Mouse (Mus musculus) cerebral cortex, adult 2 months (tissue): ENCODE data around the gene Eif4h.

Source experiments
- WGBS: fragments of 180-500 bp; shearing (Covaris S2); methylation state at CpG from one replicate; pipeline ENCODE4 v1.1.7; 2018; 5-methylcytosine and 5-hydroxymethylcytosine counted together

The Eif4h gene

DNA sequence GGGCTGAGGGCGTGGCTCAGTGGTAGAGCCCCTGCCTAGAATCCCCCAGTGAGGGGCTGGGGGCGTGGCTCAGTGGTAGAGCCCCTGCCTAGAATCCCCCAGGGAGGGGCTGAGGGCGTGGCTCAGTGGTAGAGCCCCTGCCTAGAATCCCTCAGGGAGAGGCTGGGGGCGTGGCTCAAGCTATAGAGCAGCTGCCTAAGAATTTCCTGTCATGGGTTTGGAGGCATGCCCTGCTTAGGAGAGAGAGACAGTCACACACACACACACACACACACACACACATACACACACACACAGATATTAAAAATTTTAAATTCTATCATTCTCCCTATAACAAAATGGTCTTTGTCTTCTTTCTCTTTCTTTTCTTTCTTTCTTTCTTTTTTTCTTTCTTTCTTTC is 9.7 kb upstream of the Eif4h start:
- 74% methylated on average over 4 of the region's 4 CpGs for WGBS

DNA sequence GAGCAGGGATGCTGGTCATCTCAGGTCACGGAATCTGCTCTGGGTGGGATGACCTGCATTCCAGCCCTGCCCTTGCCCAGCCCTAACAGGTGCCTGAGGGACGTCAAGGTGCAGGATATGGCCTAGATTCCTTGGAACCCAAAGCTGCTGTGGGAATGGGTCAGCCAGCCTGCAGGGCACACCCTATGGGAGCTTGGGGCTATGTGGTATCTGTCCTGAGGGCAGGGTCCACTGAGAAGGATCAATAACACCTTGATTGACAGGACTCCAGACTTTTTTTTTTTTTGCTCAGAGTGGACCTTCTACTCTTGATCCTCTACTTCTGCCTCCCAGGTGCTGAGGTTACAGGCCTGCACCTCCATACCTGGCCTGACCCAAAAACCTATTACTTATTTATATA is 8.1 kb upstream of the Eif4h start:
- WGBS, result 90% methylated on average over 2 of the region's 2 CpGs

DNA sequence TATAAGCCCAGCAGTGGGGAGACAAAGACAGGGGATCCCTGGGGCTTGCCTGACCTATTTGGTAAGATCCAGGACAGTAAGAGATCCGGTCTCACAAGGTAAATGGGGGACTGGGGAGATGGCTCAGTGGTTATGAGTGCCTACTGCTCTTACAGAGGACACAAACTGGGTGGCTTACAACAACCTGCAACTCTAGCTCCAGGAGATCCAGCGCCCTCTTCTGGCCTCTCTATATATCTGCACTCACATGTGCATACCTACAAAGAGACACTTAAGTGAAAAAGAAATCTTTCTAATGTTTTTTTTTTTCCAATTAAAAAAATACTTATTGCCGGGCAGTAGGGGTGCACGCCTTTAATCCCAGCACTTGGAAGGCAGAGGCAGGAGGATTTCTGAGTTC is 7.2 kb upstream of the Eif4h start:
- 75% methylated on average over 4 of the region's 4 CpGs for WGBS

DNA sequence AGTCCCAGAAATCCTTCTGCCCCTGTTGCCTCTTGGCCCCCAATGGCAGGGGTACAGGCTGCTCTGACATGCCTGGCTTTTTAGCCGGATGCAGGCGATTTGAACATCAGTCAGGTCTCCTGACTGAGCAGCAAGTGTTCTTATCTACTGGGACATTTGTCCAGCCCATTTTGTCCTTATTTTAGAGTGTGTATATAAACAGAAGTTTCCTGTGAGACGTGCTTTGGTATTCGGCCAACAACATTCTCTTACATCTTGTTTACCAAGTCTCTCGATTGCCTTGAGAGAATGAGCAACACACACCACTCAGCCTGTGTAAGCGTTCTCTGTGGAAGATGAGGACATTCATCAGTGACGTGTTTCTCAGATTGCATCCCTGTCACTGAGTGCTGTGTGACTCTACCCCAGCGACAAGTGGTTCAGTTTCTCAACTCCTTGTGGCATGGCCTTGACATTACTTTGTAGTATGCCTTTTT is 5.4 kb upstream of the Eif4h start:
- WGBS, result 50% methylated on average over 8 of the region's 8 CpGs

DNA sequence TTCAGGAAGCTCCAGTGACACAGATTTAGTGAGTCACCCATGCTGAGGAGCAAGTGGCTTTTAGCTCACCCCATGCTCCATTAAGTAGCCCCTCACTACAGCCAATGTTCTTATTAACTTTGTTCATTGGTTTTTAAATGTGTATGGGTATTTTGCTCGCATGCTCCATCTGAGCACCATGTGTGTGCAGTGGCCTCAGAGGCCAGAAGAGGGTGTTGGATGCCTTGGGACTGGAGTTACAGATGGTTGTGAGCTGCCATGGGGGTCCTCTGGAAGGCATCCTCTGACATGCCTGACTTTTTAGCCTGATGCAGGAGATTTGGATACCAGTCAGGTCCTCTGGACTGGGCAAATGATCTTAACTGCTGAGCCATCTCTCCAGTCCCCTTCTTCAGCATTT is 4.8 kb upstream of the Eif4h start:
- 97% methylated on average over 1 of the region's 1 CpGs for WGBS

DNA sequence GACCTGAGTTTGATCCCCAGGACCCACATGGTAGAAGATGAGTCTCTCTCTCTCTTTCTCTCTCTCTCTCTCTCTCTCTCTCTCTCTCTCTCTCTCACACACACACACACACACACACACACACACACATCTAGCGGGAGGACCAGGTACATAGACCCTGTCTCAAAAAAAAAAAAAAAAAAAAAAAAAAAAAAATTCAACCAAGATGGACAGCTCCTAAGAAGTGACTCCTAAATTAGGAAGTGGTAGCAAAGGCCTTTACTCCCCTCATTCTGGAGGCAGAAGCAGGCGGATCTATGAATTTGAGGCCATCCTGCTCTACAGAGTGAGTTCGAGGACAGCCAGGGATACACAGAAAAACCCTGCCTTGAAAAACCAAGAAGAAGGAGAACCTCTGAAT is 1.1 kb upstream of the Eif4h start:
- WGBS, result 82% methylated on average over 3 of the region's 3 CpGs

DNA sequence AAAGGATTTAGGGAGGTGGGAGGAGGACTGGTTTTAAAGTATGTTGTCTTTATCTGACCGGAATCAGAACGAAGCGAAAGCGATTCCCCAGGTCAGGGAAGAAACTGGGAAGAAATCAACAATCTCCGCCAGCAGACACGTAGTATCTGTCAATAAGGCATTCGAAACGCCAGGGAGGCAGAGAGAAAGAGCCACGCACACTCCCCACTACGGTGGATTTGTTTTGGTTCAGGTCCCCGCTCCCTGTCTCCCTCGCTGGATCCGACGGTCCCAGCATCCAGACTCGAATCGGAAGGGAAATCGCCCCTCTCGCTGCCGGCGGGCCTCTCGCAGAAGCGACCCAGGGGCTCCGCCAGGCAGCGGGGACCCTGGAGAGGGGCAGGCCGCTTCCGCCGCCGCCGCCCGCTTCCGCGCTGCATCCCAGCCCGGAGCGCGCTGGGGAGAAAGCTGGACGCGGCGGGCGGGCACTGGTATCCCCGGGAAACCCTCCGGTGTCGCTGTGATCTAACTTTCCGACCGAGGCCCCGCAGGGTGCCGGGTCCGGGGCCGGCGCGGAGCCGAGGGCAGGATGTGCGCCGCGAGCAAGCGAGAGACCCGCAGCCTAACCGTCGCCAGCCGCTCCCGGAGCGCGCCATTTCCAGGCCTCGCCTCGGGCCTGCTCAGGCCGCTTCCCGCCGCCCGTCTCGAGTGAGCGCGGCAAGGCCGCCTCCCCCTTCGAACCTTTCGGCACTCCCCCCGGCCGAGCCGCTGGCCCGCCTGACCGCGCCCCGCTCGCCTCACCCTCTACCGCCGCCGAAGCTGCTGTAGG is 625 bp downstream of the Eif4h start:
- WGBS, result under 1% methylated on average over 85 of the region's 85 CpGs

DNA sequence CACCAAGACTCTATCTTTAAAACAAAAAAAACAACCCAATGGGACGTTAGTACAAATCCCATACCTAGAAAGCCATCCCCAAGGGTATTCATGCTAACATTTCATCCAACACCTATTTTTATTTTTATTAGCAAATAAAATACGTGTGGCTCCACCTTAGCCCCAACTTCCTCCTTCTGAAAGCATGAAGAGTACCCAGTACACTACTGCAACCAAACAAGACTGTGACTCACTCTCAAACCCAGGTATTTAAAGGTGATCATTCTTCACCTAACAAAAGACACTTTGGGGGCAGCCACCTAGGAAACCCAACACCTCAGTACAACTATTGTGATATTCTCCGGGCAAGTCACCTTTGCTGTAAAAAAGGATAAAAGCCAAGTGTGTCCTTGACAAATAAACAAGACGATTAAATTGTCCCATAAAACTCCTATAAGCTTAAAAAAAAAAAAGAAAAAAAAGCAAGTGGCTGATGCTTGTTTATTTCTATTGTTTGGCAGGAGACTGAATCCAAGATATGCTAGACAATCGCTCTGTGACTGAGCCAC is 1.4 kb downstream of the Eif4h start:
- WGBS, result 12% methylated on average over 5 of the region's 5 CpGs

DNA sequence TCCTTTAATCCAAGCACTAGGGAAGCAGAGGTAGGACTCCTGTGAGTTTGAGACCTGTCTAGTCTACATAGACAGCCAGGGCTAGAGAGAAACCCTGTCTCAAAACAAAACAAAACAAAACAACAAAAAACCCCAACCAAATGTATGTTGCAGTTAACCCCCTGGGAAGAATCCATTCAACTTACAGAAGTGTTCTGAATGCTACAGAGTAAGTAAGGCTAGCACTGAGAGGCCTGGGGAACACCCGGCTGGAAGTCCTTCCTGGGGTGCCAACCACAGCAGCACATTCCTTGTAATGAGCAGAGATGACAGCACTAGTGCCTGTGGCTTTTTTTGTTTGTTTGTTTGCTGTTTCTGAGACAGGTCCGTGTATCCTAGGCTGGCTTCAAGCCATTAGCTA is 6.4 kb downstream of the Eif4h start:
- WGBS, result 32% methylated on average over 2 of the region's 2 CpGs

DNA sequence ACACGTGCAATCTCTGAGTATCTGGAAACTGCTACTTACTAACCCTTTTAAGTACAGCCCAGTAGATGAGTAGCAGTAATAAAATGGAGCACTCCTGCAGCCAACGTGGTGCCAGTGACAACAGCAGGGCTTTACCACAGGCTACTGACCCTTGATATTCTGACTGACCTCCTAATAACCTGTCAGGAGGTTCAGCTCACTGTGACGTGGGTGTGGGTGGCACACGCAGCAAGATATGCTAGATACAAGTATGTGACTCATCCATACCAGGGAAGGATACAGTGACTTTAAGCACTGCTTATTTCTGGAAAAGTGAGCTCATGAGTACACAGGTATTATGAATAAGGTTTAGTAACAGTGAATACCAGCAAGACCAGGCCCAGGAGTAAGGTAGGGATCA is 9.8 kb downstream of the Eif4h start:
- 54% methylated on average over 4 of the region's 4 CpGs for WGBS

DNA sequence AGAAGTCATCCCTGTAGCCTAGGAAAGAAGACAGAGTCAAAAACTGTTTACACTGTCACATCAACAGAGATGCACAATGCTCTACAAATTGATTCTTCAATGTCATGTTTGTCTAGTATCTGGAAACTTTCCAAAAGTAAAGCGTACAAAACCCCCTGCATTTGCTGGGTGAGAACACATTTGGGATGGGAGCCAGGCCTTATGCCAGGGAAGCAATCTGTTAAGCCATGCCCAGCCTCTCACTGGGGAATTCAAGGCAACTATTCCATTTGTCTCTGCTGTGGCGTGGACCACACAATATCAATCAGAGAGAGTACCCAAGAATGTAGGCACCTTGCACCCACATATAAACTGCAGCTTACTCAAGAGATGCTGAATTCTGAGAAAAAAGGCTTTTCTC is 17.2 kb downstream of the Eif4h start:
- WGBS, result 34% methylated on average over 2 of the region's 2 CpGs

DNA sequence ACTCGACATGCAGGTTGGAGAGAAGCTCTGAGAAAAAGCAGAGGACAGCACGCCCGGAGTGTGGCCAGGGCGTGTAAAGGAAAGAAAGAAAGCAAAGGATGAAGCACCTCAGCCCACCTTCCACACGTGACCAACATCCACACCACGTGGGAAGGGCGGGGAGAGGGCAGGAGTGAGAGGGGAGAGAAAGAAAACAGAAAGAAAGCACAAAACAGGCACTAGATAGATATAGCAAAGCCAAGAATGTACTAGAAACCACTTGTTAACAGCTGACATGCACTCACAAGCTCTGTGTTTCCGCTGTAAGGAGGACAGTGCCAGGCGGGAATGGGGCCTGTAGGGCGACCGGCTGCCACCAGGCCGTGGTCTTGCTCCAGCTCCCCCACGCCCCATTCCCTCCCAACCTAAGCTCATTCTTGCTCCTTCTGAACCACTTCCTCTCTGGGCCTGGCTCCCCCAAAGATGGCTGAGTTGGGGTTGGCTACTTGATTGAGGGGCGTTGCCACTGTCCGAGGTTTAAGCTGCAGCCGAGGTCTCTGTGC is 18.1 kb downstream of the Eif4h start:
- WGBS, result 77% methylated on average over 16 of the region's 16 CpGs

DNA sequence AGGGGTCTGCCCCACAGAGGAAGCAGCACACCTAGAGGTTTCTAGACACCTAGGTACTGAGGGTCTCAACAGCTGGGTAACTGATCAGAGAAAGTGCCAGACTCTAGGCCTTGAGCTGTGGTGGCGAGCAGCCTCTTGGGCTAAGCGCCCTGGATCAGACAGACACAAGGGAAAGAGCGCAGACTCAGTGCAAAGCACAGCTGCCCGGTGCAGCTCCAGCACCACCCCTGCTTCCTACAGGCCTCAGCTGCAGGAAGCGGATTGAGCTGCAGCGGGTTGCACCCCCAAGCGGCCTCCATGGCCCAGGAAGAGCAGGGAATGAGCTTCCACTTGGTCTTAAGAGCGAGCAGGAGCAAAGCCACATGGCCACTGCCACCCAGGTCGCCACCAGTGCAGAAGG is 18.8 kb downstream of the Eif4h start:
- 83% methylated on average over 9 of the region's 9 CpGs for WGBS

DNA sequence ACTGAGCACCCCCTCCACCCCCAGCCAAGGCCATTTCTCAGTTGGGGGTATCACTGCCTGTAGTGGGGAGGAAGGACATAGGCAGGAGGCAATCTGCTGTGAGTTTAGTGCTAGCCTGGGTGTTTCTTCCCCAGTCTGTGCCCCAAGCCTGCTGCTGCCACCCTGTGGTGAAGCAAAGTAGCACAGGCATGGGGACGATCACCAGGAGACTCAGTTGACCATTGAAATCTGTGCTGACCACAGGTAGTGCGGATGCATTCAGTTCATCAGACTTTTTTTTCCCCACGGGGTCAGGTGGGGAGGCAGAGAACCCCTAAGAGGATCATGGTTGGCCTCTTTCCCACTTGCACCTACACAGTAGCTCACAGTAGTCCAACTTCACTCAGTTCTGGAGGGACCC is 22.2 kb downstream of the Eif4h start:
- WGBS, result 52% methylated on average over 3 of the region's 3 CpGs

DNA sequence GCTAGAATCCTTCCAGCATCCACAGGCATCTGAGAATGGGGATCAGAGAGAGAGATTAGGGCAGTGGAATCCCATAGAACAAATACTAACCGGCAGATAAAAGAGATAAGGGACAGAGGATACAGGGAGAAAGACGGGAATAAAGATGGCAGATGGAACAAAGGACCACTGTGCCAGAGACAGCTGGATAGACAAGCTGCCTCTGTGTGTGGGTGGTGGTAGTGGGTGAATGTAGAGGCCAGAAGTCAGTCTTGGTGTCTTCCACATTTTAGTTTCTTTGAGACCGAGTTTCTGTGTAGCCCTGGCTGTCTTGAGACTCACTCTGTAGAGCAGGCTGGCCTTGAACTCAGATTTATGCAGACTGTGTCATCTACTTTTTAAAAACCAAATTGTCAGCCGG is 23.5 kb downstream of the Eif4h start:
- WGBS, result 45% methylated on average over 4 of the region's 4 CpGs

DNA sequence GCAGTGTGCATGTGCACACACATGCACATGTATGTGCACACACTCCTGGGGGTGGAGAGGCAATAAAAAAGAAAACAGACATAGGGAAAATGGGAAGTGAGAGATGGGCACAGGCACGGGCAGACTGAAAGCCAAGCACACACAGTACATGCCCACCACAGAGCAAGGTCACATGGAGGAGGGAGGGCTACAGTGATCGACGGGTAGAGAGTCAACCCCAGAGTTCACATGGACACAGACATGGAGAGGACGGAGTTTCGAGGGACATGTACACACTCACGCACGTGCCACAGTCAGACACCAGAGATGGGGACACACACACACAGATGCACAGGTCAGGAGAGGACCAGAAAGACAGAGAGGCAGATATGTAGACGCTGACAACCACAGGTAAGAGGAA is 23.9 kb downstream of the Eif4h start:
- 71% methylated on average over 8 of the region's 8 CpGs for WGBS

DNA sequence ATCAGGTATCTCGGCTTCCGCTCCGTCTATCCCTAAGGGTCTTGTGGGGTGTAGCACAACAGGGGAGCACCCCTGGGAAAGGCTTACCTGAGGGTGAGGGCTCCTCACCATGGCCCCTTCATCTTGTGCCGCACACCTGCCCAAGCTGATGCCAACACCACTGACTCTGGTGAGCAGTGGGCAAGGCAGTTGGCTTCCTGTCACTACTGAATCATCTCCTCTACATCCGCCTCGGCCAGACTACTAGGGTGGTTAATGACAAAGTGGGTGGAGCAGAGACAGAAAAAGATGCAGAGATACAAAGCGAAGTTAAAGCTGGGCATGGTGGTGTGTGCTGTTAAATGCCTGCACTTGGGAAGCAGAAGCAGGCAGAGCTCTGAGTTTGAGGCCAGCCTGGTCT is 24.5 kb downstream of the Eif4h start, which contains the start of gene Lat2:
TSS of gene Lat2 (minus strand) at position 224 of the 400 bp plus-strand sequence.
- 59% methylated on average over 7 of the region's 7 CpGs for WGBS

DNA sequence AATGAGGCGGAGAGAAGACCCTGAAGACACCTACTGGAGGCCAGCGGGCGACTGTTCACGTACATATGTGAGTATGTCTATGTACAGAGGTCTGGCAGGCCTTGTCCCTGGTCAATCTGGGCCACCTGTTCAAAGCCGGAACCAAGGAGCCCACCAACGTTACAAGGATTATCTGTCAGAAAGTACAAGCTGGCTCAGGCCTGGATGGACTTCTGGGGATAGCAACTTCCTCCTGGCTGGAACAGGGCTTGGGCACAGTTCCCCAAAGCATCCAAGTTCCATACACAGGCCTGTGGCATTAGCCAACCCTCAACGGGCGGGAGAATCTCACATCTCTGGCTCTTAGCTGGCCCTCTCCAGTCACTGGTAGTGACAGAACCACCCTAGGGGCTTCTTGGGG is 25.0 kb downstream of the Eif4h start:
- WGBS, result 82% methylated on average over 8 of the region's 8 CpGs

DNA sequence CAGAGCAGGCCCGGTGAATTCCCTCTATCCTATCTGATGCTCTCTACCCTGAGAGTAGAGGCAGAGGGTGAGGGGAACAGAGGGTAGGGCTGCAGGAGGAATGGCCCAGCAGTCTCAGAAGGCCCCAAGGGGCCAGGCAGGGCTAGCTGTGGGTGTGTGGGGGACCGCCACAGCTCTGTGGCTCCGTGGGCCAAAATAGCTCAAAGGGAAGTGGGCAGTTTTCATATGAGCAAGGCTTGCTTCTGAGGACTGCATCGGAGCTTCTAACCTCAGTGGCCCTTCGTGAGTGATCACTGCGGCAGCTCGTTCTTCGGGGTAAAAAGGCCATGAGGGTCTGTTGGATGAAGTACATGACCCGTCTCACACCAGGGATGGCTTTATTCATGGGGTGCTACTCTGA is 25.6 kb downstream of the Eif4h start:
- 68% methylated on average over 9 of the region's 9 CpGs for WGBS

DNA sequence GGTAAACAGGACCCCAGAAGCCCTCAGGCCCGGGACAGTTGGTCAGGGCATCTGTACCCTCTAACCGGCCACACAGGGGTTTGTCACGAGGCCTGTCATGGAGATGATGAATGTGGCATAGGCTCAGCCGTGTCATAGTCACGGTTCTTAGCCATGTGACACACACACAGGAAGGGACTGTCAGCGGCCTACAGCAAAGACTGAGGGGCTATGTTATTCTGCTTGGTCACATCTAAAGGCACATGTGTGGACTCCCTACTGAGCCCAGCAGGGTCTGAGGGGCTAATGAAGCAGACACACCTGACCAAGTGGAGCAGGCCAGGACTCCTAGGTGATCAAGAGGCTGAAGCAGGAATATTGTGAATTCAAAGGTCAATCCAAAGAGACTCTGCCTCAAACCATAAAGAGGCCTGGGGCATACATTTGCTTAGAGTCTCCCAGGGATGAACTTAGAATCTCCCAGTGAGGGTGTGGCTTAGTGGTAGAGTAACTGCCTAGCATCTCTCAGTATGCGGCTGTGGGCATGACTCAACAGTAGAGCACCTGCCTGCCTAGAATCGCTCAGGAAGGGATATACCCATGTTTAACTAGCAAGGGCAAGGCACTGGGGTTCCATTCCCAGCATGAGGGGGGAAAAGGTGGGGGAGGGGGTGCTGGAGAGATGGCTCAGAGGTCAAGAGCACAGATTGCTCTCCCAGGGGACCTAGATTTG is 27.3 kb downstream of the Eif4h start:
- WGBS, result 54% methylated on average over 8 of the region's 8 CpGs

DNA sequence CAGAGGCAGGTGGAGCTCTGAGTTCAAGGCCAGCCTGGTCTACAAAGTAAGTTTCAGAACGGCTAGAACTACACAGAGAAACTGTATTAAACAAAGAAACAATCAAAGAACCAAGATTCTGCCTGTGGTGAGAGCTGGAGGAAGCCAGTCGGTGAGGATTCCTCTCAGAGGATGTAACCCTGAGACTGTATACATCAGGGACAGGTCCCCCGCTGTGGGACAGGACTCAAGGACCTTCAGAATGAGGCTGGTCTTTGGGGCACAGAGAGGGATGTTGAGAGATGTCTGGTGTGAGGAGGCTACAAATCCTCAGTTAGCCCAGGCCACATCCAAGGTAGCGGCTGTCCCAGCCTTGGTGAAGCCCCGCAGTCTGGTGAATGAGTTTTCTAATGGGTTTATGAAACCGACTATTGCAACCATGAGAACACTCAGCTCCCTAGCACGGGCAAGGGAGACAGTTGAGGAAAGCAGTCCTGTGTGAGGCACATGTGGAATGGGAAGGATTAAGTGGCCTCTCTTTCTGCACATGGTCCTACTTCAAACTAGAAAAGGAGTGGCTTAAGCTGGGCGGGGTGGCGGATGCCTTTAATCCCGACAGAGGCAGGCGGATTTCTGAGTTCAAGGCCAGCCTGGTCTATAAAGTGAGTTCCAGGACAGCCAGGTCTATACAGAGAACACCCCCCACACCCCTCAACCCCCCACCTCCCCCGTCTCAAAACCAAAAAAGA is 29.2 kb downstream of the Eif4h start:
- WGBS, result 86% methylated on average over 12 of the region's 12 CpGs

DNA sequence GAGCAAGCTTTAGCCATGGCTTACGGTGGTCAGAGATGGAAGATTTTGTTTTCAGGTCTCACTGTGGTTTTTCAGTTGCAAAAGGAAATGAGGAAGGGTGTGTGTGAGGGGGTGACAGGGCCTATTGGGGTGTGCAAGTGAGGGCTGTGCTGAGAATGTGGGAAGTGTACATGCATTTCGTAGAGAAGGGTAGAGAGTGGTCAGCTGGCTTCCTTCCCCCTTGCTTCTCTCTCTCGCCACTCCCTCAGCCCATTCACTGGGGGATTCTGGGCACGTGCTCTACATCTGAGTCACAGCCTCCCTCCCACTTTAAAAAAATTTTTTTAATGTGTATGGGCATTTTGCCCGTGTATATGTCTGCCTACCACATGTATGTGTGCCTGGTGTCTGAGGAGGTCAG is 32.2 kb downstream of the Eif4h start:
- WGBS, result 53% methylated on average over 5 of the region's 5 CpGs
